Mouse (Mus musculus) E14TG2a.4 (cell line): ENCODE data around the gene Tacr2.

Experiments
- H3K27me3 ChIP-seq: 2 replicates; pipeline ENCODE4 v1.6.1; 2014; ENCODE audit warnings: low read length, control low read depth; ENCODE audit not compliant: insufficient read depth
- H3K36me3 ChIP-seq: 2 replicates; pipeline ENCODE4 v1.6.1; 2014; ENCODE audit warnings: low read length, control low read depth; ENCODE audit not compliant: insufficient read depth
- H3K4me1 ChIP-seq: replicated peaks from 2 replicates; pipeline ENCODE4 v1.6.1; 2014; ENCODE audit warnings: low read depth, low read length, control low read depth
- H3K4me3 ChIP-seq: replicated peaks from 2 replicates; pipeline ENCODE4 v1.5.1; 2014; ENCODE audit warnings: mild to moderate bottlenecking, low read length
- H3K9me3 ChIP-seq: 2 replicates; pipeline ENCODE4 v1.6.1; 2014; ENCODE audit warnings: low read length, control low read depth
- CTCF ChIP-seq: conservative IDR thresholded peaks from 2 replicates; pipeline ENCODE4 v1.5.1; 2014; ENCODE audit warnings: low read length
- NANOG ChIP-seq: IDR thresholded peaks from 2 replicates; pipeline ENCODE4 v1.6.1; 2014; ENCODE audit warnings: borderline replicate concordance, low read length, mixed read lengths
- POU5F1 ChIP-seq: IDR thresholded peaks from 2 replicates; pipeline ENCODE4 v1.6.1; 2014; ENCODE audit warnings: low read length, borderline replicate concordance

The Tacr2 gene

DNA sequence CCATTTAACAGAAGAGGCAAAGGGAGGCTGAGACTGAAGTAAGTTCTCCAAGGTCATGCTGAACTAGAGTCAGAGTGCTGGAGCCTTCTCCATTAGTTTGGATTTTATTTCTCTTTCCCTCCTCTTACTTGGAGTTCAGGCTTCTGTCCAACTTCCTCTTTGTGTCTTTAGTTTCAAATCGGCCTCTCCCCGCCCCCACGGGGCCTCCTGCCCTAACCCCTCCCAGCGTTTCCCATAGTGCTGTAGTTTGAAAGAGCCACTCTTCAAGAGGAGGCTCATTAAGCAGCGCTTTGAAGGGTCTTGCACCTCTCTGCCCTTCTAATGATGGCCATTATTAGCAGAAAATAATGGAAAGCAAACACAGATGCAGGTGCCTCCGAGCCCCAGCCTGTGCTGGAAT is 59.2 kb downstream of the Tacr2 start:
- peak overlapping the region; percentile 20; the same call in 1 of the 2 replicates for H3K4me3 ChIP-seq
- no peaks in the 10 kb centered on the region for H3K9me3 ChIP-seq
- no peaks in the 10 kb centered on the region for H3K27me3 ChIP-seq
- TF ChIP-seq CTCF (no peak), POU5F1 (no peak), NANOG (no peak)
- no peaks in the 10 kb centered on the region; the same call in none of the 2 replicates for H3K36me3 ChIP-seq
- H3K4me1 ChIP-seq = peaks cover 54% of the 10 kb centered on the region

DNA sequence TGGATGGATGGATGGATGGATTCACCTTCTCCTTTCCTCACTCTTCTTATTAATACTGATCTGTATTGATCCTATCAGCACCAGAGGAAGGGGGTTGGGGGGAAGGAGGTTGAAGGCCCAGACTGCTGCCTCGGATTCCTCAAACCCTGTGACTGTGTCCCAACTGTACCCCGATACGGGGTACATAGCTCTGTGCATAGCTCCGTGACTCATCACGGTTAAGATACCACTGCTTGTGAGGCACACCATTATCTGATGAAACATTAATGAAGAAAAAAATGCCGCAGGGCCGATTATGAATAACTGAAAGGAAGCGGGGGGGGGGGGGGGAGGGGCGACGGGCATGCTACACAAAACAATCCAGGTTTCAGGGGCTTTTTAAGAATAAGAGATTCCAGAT is 60.9 kb downstream of the Tacr2 start:
- Histone ChIP-seq H3K4me1 (peaks cover 52% of the 10 kb centered on the region), H3K36me3 (no peaks in the 10 kb centered on the region; the same call in 1 of the 2 replicates), H3K27me3 (no peaks in the 10 kb centered on the region), H3K9me3 (no peaks in the 10 kb centered on the region), H3K4me3 (no peak overlapping the region)
- no peak for TF ChIP-seq CTCF
- TF ChIP-seq NANOG = no peak
- no peak for TF ChIP-seq POU5F1

DNA sequence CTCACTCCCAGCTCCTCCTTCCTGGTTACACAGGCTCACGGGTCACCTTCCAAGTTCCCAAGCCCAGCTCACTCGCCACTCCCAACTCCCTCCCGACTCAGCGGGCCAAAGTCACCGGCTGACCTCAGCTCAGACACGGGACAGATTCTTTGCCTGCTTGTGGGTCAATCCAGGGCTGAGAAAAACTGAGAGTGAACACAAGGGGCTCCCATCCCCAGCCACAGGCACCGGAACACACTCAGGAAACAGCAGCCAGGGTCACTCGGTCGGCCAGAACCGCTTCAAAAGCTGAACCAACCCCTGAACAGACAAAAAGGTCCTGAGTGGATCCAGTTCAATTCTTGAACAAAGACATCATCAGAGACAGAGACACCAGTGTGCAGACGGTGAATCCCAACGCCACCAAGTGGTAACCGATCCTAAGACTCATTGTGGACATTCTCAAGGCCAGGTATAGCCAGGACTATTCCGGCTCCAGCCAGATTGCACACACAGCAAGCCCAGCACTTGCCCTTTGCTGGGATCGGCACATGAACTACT is 61.7 kb downstream of the Tacr2 start:
- Histone ChIP-seq H3K9me3 (no peaks in the 10 kb centered on the region), H3K4me3 (peak overlapping the region; percentile 45)

More for the DNA sequence above, 61.7 kb downstream of the Tacr2 start:
- no peaks in the 10 kb centered on the region for H3K27me3 ChIP-seq
- TF ChIP-seq POU5F1 = no peak
- TF ChIP-seq CTCF = no peak
- TF ChIP-seq NANOG = no peak
- peaks cover 52% of the 10 kb centered on the region for H3K4me1 ChIP-seq
- no peaks in the 10 kb centered on the region; the same call in 1 of the 2 replicates for H3K36me3 ChIP-seq
